Mouse (Mus musculus) cortical plate, adult 2 months (tissue): Measurements from ENCODE around the gene Tff2.

Experiments used
- CTCF ChIP-seq: fragments of 200-500 bp; IDR thresholded peaks from 2 replicates; pipeline ENCODE4 v1.5.1; 2011; ENCODE audit warnings: mild to moderate bottlenecking, control low read depth, low read length; ENCODE audit not compliant: insufficient read depth; ENCODE audit errors: extremely low read depth
- POLR2A ChIP-seq: fragments of 200-500 bp; IDR thresholded peaks from 2 replicates; pipeline ENCODE4 v1.6.1; 2011; ENCODE audit warnings: mild to moderate bottlenecking, low read length, control low read depth; ENCODE audit not compliant: insufficient read depth; ENCODE audit errors: extremely low read depth

DNA sequence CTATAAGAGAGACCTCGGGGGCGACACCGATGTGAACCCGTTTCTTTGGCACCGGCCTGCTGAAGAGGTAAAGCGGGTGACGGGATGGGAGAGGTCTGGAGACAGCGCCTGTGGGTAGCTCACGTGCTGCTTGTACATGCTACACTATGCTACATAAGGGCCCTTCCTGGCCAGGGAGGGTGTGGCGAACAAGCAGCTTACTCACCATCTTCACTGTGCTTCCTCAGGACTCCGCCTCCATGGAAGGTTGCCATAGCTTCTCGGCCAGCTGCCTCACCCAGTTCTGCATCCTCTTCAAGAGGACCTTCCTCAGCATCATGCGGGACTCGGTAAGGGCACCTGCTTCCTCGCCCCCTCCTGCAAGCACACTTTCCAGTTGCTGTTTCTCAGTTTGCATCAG is 35.7 kb downstream of the Tff2 start:
- TF ChIP-seq CTCF (no peak), POLR2A (no peak)
